Mouse (Mus musculus): ENCODE data around the gene Pld4.
A peak's percentile ranks its signal among the peaks of the same experiment; 100 is the strongest.
"Not testable (repeated sequence)": the region's sequence is repeated elsewhere in the genome, so short reads cannot be mapped to it uniquely, and the experiment has no call there.

Gene Pld4

GRCm38 (mm10) chr12:112801864-112802846 is 41.7 kb downstream of the Pld4 start, which contains the start of gene Ahnak2:
Gene Ahnak2, minus strand, starts transcription at chr12:112802657.
- no peak for DNase-seq (ENCODE audit: low spot score)

DNA sequence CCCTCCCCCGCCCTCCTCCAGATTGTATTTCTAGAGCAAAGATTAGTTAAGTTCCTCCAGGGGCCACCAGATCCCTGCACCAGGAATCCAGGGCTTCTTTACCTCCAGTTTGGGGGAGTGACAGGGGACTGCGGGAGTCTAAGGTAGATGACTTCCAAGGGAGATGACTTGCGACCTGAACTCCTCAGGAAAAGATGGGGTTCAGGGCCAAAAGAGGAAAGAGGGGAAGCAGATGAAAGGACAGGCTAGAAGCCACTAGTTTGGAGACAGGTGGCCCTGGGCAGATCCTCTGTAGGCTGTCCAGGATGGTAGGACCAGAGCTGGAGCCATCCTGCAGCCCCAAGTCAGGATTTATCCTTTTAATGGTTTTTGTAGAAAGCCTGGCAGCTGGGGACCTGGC is 42.5 kb downstream of the Pld4 start:
- DNase-seq (ENCODE audit: low spot score), result no peak

DNA sequence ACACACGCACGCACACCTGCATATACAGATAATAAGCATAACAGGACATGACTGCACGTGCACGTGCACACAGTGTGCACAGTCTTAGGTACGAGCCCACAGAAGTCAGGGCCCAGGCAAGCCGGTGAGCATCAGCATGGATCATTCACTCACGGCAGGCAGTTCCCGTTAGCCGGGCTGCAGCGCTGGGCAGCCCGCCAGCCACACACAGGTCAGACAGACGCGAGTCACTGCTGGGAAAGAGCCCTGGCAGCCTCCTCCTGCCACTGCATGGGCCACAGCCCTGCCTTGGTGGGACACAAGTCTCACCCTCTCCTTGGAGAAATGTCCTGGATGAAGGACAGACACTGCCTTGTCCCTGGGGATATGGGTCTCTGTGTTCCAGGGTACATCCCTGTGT is 43.6 kb downstream of the Pld4 start:
- DNase-seq (ENCODE audit: low spot score), result peak; percentile 61

- no peak for DNase-seq (ENCODE audit: low spot score)
These were observed 45.6 kb downstream of the Pld4 start for GRCm38 (mm10) chr12:112806044-112806443.

- peak; percentile 62 for DNase-seq (ENCODE audit: low spot score)
These were observed 47.3 kb downstream of the Pld4 start for GRCm38 (mm10) chr12:112807796-112808195.

DNA sequence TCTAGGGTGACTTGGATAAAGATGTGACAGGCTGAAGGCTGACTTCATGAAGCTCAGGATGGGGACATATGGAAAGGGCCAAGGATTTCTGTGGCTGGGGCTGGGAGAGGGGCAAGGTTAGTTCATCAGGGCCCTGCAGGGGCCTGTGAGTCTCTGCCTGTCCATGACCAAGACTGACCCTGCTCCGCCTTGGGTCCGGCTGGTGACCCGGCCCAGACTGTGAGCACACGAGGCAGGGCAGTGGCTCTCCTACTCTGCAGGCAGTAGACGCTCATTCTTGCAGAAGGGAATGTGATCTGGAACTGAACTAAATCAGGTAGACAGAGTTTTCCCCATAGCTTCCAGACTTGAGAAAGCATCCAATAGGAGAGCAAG is 47.7 kb downstream of the Pld4 start:
- DNase-seq (ENCODE audit: low spot score), result no peak

GRCm38 (mm10) chr12:112808587-112809364 is 48.3 kb downstream of the Pld4 start, which contains the start of gene Clba1:
Gene Clba1, plus strand, starts transcription at chr12:112808937.
- DNase-seq (ENCODE audit: low spot score), result peak; percentile 88

- DNase-seq (ENCODE audit: low spot score), result no peak
These were observed 49.2 kb downstream of the Pld4 start for GRCm38 (mm10) chr12:112809641-112810040.

DNA sequence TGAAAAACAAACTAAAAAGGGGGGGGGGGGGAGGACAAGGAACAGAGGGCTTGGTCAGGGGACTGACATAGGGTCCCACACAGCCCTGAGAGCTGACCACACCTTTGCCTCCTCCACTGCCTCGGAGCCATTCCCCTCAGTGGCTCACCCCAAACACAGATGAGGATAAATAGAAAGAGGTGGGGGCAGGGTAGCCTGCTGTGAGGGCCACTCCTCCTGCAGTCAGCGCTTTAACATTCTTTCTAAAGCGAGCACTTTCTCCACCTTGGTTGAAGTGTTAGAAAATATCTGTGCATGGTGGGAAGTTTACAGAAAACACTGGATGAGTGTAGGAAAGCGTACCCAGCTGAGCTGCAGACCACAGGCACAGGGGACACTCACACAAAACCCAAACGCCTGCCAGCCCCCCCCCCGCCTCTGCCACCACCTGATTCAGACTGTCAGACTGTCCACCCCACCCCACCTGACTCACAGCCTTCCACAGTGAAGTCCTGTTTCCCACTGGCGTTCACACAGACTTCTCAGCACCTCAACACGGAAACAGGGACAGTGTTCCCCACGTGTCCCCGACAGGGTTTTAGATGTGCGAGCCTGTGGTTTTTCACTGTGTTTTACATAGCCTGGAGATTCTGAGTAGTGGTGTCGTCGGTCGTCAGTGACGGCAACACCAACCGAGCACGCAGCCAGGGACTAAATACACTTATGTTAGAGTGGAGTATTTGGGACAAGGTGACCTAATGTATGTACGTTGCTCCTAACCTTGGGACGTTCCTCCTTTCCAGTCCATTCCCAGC is 49.8 kb downstream of the Pld4 start:
- no peak for DNase-seq (ENCODE audit: low spot score)

- DNase-seq (ENCODE audit: low spot score), result no peak
These were observed 52.9 kb downstream of the Pld4 start for GRCm38 (mm10) chr12:112813370-112813769.

DNA sequence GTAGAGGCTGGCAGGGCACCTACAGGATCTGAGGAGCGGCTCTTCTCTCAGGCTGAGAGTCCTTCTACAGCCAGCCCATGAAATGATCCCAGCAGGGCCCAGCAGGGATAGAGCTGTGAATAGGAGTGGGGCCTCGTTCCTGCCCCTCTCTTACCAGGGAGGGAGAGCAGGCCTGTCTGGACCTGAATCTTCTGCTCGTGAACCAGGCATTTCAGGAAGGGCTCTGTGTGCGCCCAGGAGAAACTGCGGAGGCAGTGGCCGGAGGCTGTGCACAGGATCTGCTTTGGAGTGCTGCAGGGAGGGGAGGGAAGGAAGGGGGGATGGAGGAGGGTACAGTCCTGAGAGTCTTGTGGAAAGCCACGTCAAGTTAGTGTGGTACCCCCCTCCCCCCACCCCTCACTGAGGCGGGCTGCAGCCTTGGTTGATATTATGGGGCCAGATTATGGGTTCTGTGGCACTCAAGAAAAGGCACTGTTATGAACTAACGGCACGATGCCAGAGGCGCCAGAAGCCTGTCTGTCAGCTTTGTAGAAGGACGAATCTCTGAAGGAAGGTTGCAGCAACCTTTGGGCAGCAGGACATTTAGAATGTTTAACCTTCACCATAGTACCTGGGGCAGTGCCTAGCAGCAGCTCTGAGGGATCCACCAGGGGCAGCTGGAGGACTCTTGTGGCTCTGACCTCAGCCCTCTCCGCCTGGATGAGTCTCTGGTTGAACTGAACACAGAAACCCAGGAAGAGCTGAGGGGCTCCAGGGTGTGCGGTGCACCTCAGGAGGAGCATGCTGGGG is 54.4 kb downstream of the Pld4 start:
- DNase-seq (ENCODE audit: low spot score), result no peak

DNA sequence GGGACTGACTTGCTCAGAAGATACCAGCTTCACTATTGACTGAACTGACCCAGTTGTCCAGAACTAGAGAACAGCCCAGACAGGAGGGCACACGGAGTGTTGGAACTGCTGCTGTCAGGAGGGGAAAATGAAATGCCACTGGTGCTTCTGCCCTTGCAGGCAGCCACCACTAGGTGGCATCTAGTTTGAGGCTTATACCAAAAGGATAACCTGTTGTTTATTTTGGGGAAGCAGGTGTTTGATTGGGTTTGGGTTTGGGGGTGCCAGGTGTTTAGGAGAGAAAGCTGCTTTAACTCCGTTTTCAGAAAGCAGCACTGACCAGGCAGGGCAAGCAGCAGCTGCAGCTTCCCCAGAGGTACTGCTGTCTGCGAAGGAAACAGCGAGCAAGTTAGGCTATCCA is 55.8 kb downstream of the Pld4 start:
- DNase-seq (ENCODE audit: low spot score), result peak; percentile 44

DNA sequence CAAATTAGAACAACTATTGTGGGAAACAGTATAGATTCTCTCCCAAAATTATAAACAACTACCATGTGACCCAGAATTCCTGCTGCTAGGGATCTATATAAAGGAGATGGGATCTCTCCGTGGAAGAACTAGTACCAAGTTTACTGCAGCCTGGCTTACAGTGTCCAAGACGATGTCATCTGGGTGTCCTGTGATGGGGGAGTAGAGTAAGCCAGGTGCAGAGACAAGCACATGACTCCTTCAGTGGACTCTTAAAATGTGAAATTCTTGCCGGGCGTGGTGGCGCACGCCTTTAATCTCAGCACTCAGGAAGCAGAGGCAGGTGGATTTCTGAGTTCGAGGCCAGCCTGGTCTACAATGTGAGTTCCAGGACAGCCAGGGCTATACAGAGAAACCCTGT is 56.4 kb downstream of the Pld4 start:
- not testable (repeated sequence) for DNase-seq (ENCODE audit: low spot score)
